Mouse (Mus musculus): ENCODE results near the gene Trmt1.

GRCm38 (mm10) chr8:84716790-84717189, 30.7 kb downstream of the Trmt1 start:
- TF ChIP-seq CTCF (IDR thresholded peaks at IDR 0.05; ENCODE audit: insufficient read depth, low read length), result no peak
- no peak for TF ChIP-seq POLR2A (IDR thresholded peaks at IDR 0.05; ENCODE audit: borderline replicate concordance, extremely low read depth, low read depth, low read length)

Measured in lung, adult 2 months (tissue).